Mouse (Mus musculus) ES-E14 (cell line): Measurements from ENCODE around the gene Rfx1.

Experiments used
- CHD2 ChIP-seq: IDR thresholded peaks from 2 replicates; pipeline ENCODE4 v1.6.1; 2014; ENCODE audit warnings: mild to moderate bottlenecking, low read depth, low read length, inconsistent platforms
- HCFC1 ChIP-seq: IDR thresholded peaks from 2 replicates; pipeline ENCODE4 v1.6.1; 2012; ENCODE audit warnings: low read length, inconsistent platforms, borderline replicate concordance; ENCODE audit not compliant: insufficient read depth
- MAFK ChIP-seq: IDR thresholded peaks from 2 replicates; pipeline ENCODE4 v1.6.1; 2014; ENCODE audit warnings: mild to moderate bottlenecking, low read depth, low read length, inconsistent platforms; ENCODE audit not compliant: insufficient read depth
- ZC3H11A ChIP-seq: IDR thresholded peaks from 2 replicates; pipeline ENCODE4 v1.6.1; 2012; ENCODE audit warnings: low read depth, mild to moderate bottlenecking, inconsistent platforms, low read length, borderline replicate concordance

GRCm38 (mm10) chr8:84044103-84044502 lies 22.5 kb upstream of the Rfx1 start:
- TF ChIP-seq MAFK (no peak), HCFC1 (no peak), CHD2 (no peak), ZC3H11A (no peak)
